Mouse (Mus musculus) heart, adult 11 months (tissue): Measurements from ENCODE around the gene Rabl6.
A peak's percentile ranks its signal among the peaks of the same experiment; 100 is the strongest.

Source experiments
- DNase-seq: peaks from one replicate; pipeline ENCODE4 v3.0.0; 2022

Gene Rabl6

DNA sequence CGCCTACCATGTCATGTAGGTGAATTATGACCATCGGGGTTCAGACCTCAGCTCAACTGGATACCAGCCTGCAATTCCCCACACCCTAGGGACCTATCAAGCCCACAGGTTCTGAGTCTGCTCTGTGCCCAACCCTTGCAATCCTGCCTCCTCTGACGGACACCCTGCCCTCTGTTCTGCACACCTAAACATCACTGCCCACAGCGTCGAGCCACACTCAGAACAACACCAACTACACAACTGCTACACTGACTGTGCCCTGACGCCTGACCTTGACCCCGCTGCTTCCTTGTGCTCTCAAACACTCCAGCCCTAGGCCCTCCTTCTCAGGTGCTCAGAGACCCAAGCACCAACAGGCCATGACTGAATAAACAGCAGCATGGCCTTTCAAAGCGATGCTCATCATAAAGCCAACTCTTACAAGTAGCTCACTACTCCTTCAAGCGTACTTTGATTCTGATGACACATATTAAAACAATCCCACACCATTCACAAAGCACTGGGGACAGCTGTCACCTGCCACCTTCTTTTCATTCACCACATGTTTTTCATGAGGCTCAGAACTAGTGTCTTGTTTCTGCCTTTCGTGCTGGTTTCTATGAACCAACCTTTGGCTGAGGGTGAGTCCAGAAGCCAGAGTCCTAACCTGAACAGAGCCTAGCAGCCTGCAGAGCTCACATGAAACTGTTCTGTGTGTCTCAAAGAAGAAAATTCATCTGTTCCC is 66.5 kb downstream of the Rabl6 start:
- DNase-seq = no peak

DNA sequence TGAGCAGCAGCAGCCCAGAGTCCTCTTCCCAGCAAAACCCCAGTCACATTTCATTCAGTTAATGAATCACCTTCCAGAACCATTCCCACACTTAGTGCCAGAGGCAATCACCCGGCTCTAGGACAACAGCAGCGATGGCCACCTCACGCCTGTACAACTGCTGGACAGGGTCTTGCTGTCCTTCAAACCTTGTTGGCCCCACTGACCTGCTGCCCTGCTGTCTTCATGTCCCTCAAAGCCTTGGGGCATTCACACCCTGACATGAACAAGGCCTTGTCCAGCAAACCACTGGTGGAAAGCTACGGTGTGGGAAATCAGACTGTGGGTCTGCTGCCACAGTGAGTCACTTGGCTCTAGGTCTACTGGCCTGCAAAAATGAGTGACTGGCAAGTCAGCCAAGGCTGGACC is 67.8 kb downstream of the Rabl6 start:
- DNase-seq = peak; percentile 95

DNA sequence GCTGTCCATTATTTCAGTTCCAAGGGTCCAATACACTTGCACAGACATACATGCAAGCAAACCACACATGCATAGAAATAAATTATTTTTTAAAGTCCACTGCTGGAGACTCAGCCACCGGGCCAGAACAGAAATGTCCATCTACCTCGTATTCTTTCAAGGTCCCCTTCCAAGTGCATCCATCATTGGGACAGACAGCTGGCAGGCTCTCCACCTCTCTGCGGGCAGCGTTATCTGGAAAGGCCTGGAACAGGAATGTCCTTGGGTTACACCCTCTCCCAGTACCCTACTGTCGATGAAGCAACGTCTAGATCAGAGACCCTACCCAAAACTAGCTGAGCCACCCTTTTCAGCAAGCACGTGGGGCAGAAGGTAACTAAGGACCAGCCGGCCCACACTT is 71.8 kb downstream of the Rabl6 start:
- no peak for DNase-seq

DNA sequence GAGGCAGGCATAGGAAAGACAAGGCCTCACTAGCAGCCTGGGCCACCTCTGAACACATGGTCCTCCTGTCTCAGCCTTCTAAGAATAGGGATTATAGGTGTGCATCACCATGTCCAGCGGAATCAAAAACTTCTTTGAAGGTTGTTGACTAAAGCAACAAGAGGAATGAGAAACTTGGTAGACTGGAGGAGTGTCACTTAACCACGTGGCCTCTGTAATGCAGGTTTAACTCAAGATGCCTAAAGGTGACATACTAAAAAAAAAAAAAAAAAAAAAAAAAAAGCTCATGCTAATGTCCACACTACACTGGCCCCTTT is 73.5 kb downstream of the Rabl6 start:
- DNase-seq = no peak

GRCm38 (mm10) chr2:25534178-25534865 is 74.0 kb downstream of the Rabl6 start:
- DNase-seq = peak; percentile 99

GRCm38 (mm10) chr2:25533707-25534106 is 74.6 kb downstream of the Rabl6 start:
- DNase-seq = no peak
